Mouse (Mus musculus): ENCODE data around the gene 1110051M20Rik. TPM values are rescaled to one million over a fixed set of nuclear protein-coding genes. Genes with fewer than 3 reads are reported as not detected.

1110051M20Rik gene
- total and polyA plus RNA-seq, 3 experiments = 21.1 to 34.0 (median 26.2) TPM

GRCm38 (mm10) chr2:91461341-91461740 lies 16.8 kb upstream of the 1110051M20Rik start:
- Histone ChIP-seq H3K4me3 (replicated peaks in 1 of 3; ENCODE audit: low read depth in 2 of 3, low read length in 2 of 3, poor library complexity in 1 of 3) (no peak overlapping the region), H3K4me1 (ENCODE audit: control insufficient read depth in 1 of 2, insufficient read depth in 2 of 2) (peaks cover under 1 to 36% of the 10 kb centered on the region in 2 experiments; a peak in 2 of 4 replicates), H3K9me3 (replicated peaks; ENCODE audit: low read length) (peaks cover 7% of the 10 kb centered on the region), H3K4me2 (ENCODE audit: insufficient read depth, low read depth, poor library complexity, severe bottlenecking) (no peak overlapping the region), H3K9ac (ENCODE audit: insufficient read depth, low read depth) (no peak overlapping the region), H3K79me2 (replicated peaks; ENCODE audit: control insufficient read depth, extremely low read depth, insufficient read depth, poor library complexity, severe bottlenecking) (no peaks in the 10 kb centered on the region), H3K36me3 (replicated peaks in 1 of 2; ENCODE audit: control insufficient read depth in 1 of 2, insufficient read depth in 1 of 2, low read length in 1 of 2) (no peaks in the 10 kb centered on the region), H3K27me3 (replicated peaks) (peaks cover 38% of the 10 kb centered on the region), H3K27ac (ENCODE audit: insufficient read depth, low read depth) (no peak overlapping the region)
- in situ Hi-C loops (cut with MboI; ENCODE audit: low pct_ligation_motif_present, low pct_unique_long_range_greater_than_20kb, low sequenced_read_pairs) = no loop called here
- dilution Hi-C loops (cut with MboI; ENCODE audit: extremely low pct_ligation_motif_present, extremely low pct_unique_long_range_greater_than_20kb, low sequenced_read_pairs) = no loop called here
- TF ChIP-seq POLR2A (IDR thresholded peaks at IDR 0.05; ENCODE audit: low read depth, low read length) (no peak), NRF1 (IDR thresholded peaks at IDR 0.05; ENCODE audit: low read depth, low read length) (no peak), POLR2AphosphoS2 (IDR thresholded peaks at IDR 0.05; ENCODE audit: low read depth, low read length) (no peak), BHLHE40 (IDR thresholded peaks at IDR 0.05; ENCODE audit: low read depth, low read length) (no peak), ZC3H11A (IDR thresholded peaks at IDR 0.05; ENCODE audit: low read depth, low read length) (no peak), CHD1 (IDR thresholded peaks at IDR 0.05; ENCODE audit: low read depth, low read length) (no peak), USF2 (conservative IDR thresholded peaks at IDR 0.05; ENCODE audit: low read depth, low read length) (no peak), UBTF (IDR thresholded peaks at IDR 0.05; ENCODE audit: low read depth, low read length) (no peak), TCF12 (IDR thresholded peaks at IDR 0.05; ENCODE audit: low read depth, low read length) (no peak), TBP (conservative IDR thresholded peaks at IDR 0.05; ENCODE audit: low read depth, low read length) (no peak), SMC3 (IDR thresholded peaks at IDR 0.05; ENCODE audit: low read depth, low read length) (no peak), USF1 (IDR thresholded peaks at IDR 0.05; ENCODE audit: low read depth, low read length) (no peak)
- no peak for DNase-seq (ENCODE audit: extremely low read depth)

- no peak overlapping the region for H3K27ac ChIP-seq (ENCODE audit: insufficient read depth, low read depth)
- H3K36me3 ChIP-seq (replicated peaks in 1 of 2; ENCODE audit: control insufficient read depth in 1 of 2, insufficient read depth in 1 of 2, low read length in 1 of 2) = no peaks in the 10 kb centered on the region
- no peak overlapping the region for H3K9ac ChIP-seq (ENCODE audit: insufficient read depth, low read depth)
- peaks cover 2 to 42% of the 10 kb centered on the region in 2 experiments; a peak in 2 of 4 replicates for H3K4me1 ChIP-seq (ENCODE audit: control insufficient read depth in 1 of 2, insufficient read depth in 2 of 2)
- in situ Hi-C loops (cut with MboI; ENCODE audit: low pct_ligation_motif_present, low pct_unique_long_range_greater_than_20kb, low sequenced_read_pairs) (no loop called here), dilution Hi-C loops (cut with MboI; ENCODE audit: extremely low pct_ligation_motif_present, extremely low pct_unique_long_range_greater_than_20kb, low sequenced_read_pairs) (no loop called here)
- TF ChIP-seq EP300 (IDR thresholded peaks at IDR 0.05; ENCODE audit: low read length) = no peak
- TF ChIP-seq MYC (IDR thresholded peaks at IDR 0.05; ENCODE audit: low read depth, low read length) = no peak
- TF ChIP-seq ETS1 (conservative IDR thresholded peaks at IDR 0.05; ENCODE audit: low read depth, low read length) = no peak
- TF ChIP-seq ELF1 (IDR thresholded peaks at IDR 0.05; ENCODE audit: low read depth, low read length) = no peak
- TF ChIP-seq MAZ (IDR thresholded peaks at IDR 0.05; ENCODE audit: low read depth, low read length) = no peak
- no peak for TF ChIP-seq BHLHE40 (IDR thresholded peaks at IDR 0.05; ENCODE audit: low read depth, low read length)
- TF ChIP-seq ZNF384 (IDR thresholded peaks at IDR 0.05; ENCODE audit: low read depth, low read length) = no peak
- TF ChIP-seq NRF1 (IDR thresholded peaks at IDR 0.05; ENCODE audit: low read depth, low read length) = no peak
- no peak for TF ChIP-seq USF1 (IDR thresholded peaks at IDR 0.05; ENCODE audit: low read depth, low read length)
- no peak overlapping the region for H3K4me2 ChIP-seq (ENCODE audit: insufficient read depth, low read depth, poor library complexity, severe bottlenecking)
- H3K27me3 ChIP-seq (replicated peaks) = peaks cover 41% of the 10 kb centered on the region
- DNase-seq (ENCODE audit: extremely low read depth) = no peak
- H3K4me3 ChIP-seq (replicated peaks in 1 of 3; ENCODE audit: low read depth in 2 of 3, low read length in 2 of 3, poor library complexity in 1 of 3) = no peak overlapping the region
- no peaks in the 10 kb centered on the region for H3K79me2 ChIP-seq (replicated peaks; ENCODE audit: control insufficient read depth, extremely low read depth, insufficient read depth, poor library complexity, severe bottlenecking)
- H3K9me3 ChIP-seq (replicated peaks; ENCODE audit: low read length) = peaks cover 7% of the 10 kb centered on the region
Observed at GRCm38 (mm10) chr2:91460771-91461170, 16.3 kb upstream of the 1110051M20Rik start.
